Mouse (Mus musculus): ENCODE measurements at regions not wholly inside any gene's neighbourhood (a gene's known extent, or its start where the extent isn't known, plus 50 kb on each side); places are given as distances from the start of the nearest gene placed in this dataset.

GRCm38 (mm10) chr8:86969051-86969450 is 84.0 kb upstream of the N4bp1 start:
- peak; percentile 62 for DNase-seq

- DNase-seq: peak; percentile 86
Measured at GRCm38 (mm10) chr8:86967891-86968311, 82.8 kb upstream of the N4bp1 start.

DNA sequence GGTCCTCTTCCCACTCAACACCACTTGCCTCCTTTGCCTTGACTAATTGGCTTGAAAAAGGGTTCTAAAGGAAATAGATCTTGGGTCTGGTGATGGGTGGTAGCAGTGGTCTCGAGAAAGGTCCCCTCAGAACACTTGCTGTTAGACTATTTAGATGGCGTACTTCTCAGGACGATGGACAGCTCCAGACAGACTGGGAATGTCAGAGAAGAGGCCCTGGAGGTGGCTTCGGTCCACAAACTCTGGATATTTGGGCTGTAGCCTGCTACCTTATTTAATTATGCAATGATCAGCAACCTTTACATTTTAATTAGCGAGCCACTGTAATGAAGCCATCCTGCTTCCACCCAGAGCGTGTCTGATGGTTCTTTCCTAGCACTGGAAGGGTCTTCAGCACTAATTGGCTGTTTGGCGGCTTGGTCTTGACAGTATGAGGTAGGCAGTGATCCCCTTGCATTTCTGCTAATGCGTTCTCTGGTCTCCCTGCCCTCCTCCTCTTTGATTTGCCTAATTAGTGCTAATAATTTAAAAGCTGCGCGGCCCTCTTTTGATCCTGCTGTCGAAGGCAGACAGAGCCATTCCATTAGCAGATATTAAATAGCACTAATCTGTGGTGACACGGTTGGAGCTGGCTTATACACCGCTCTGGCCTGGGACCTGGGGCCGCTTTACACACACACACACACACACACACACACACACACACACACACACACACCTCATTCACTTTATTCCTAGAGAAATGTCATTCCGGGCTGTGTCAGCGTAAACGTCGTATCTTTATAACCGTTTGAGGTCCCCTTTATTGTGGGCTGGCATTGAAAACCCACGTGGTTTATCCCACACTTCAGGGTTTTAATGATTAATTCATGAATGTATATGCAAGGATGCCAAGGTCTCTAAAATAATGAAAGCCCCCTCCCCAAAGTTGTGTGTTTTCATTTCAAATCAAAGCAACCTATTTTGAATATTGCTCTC is 76.4 kb upstream of the N4bp1 start:
- DNase-seq: peak; percentile 71

Measured in heart, adult 11 months (tissue).